15 mouse cellular contexts compared by ENCODE assay signal in genomic region chr15:99344961-99345360, GRCm38 (mm10). TPM values are rescaled to one million over a fixed set of nuclear protein-coding genes. Genes with fewer than 3 reads are reported as not detected.
DNase-seq lines count a peak whose midpoint lies in the region; ATAC-seq and TF ChIP-seq lines count a peak whose summit lies in the region.
"Had no signal": no experiment of that assay in that cellular context is flagged by ENCODE, and none has a peak within 500 bp of the region (broad histone marks: within the 10 kb centered on the region; RNA-seq: fewer than 3 reads in every experiment).

No protein-coding gene starts in this region.

- H3K4me1 ChIP-seq in lung, embryonic 14.5 days (ENCODE audit: insufficient read depth) = peaks cover 36% of the 10 kb centered on the region
- peaks cover 5% of the 10 kb centered on the region; the same call in 1 of the 2 replicates for H3K4me1 ChIP-seq in embryonic facial prominence, embryonic 11.5 days (ENCODE audit: control insufficient read depth, insufficient read depth, low read length)
- H3K4me1 ChIP-seq in limb, embryonic 15.5 days = peaks cover 55% of the 10 kb centered on the region

- no peak for TF ChIP-seq CTCF in lung, embryonic 14.5 days (IDR thresholded peaks at IDR 0.05; ENCODE audit: low read depth)

- 63% methylated on average over 4 of the region's 4 CpGs for WGBS in lung, embryonic 14.5 days
- WGBS in embryonic facial prominence, embryonic 11.5 days = 51% methylated on average over 4 of the region's 4 CpGs
- WGBS in limb, embryonic 15.5 days = 30% methylated on average over 4 of the region's 4 CpGs

- H3K9me3 ChIP-seq in lung, embryonic 14.5 days (ENCODE audit: low read depth, low read length) = no peaks in the 10 kb centered on the region
- H3K9me3 ChIP-seq in embryonic facial prominence, embryonic 11.5 days (replicated peaks; ENCODE audit: control insufficient read depth, low read length) = no peaks in the 10 kb centered on the region
- no peaks in the 10 kb centered on the region for H3K9me3 ChIP-seq in limb, embryonic 15.5 days
- H3K9me3 ChIP-seq: hindbrain, embryonic 12.5 days had no signal

- H3K27me3 ChIP-seq in lung, embryonic 14.5 days (ENCODE audit: insufficient read depth, low read length) = no peaks in the 10 kb centered on the region
- no peaks in the 10 kb centered on the region for H3K27me3 ChIP-seq in embryonic facial prominence, embryonic 11.5 days (ENCODE audit: control insufficient read depth, insufficient read depth, low read length)
- no peaks in the 10 kb centered on the region for H3K27me3 ChIP-seq in limb, embryonic 15.5 days
- H3K27me3 ChIP-seq: hindbrain, embryonic 12.5 days had no signal

- no peak overlapping the region for H3K9ac ChIP-seq in lung, embryonic 14.5 days
- H3K9ac ChIP-seq in embryonic facial prominence, embryonic 11.5 days (replicated peaks; ENCODE audit: low read length) = 0 out of 2 replicates have a peak overlapping the region, but pooled peaks have one; percentile 7
- no peak overlapping the region for H3K9ac ChIP-seq in limb, embryonic 15.5 days
- H3K9ac ChIP-seq: hindbrain, embryonic 12.5 days; liver, embryonic 14.5 days had no signal

- H3K36me3 ChIP-seq in lung, embryonic 14.5 days (ENCODE audit: insufficient read depth) = no peaks in the 10 kb centered on the region
- H3K36me3 ChIP-seq in embryonic facial prominence, embryonic 11.5 days (replicated peaks; ENCODE audit: control insufficient read depth, insufficient read depth, low read depth, low read length) = no peaks in the 10 kb centered on the region
- no peaks in the 10 kb centered on the region for H3K36me3 ChIP-seq in limb, embryonic 15.5 days
- H3K36me3 ChIP-seq: hindbrain, embryonic 12.5 days had no signal

- no peak overlapping the region for H3K4me3 ChIP-seq in lung, embryonic 14.5 days (ENCODE audit: low read depth, low read length)
- no peak overlapping the region for H3K4me3 ChIP-seq in embryonic facial prominence, embryonic 11.5 days (ENCODE audit: low read depth, low read length)
- H3K4me3 ChIP-seq in limb, embryonic 15.5 days = no peak overlapping the region
- H3K4me3 ChIP-seq: hindbrain, embryonic 12.5 days had no signal

- H3K4me2 ChIP-seq in lung, embryonic 14.5 days = no peak overlapping the region
- no peak overlapping the region for H3K4me2 ChIP-seq in embryonic facial prominence, embryonic 11.5 days (ENCODE audit: low read depth, low read length)
- H3K4me2 ChIP-seq in limb, embryonic 15.5 days = 0 out of 2 replicates have a peak overlapping the region, but pooled peaks have one; percentile 1
- H3K4me2 ChIP-seq: hindbrain, embryonic 12.5 days had no signal

- peak overlapping the region; percentile 86; the same call in 1 of the 2 replicates for H3K27ac ChIP-seq in lung, embryonic 14.5 days (ENCODE audit: low read depth)
- 0 out of 2 replicates have a peak overlapping the region, but pooled peaks have one; percentile 41 for H3K27ac ChIP-seq in embryonic facial prominence, embryonic 11.5 days (replicated peaks; ENCODE audit: low read depth, low read length)
- H3K27ac ChIP-seq in limb, embryonic 15.5 days = peak overlapping the region; percentile 91
- H3K27ac ChIP-seq: hindbrain, embryonic 12.5 days; liver, embryonic 14.5 days had no signal

- intact Hi-C loops in gastrocnemius, postnatal 14 days (cut with DNase I; ENCODE audit: low total_unique reads) = no loop called here

- no peak; the same call in 1 of the 2 replicates for ATAC-seq in lung, embryonic 14.5 days (ENCODE audit: insufficient read depth)
- no peak for ATAC-seq in embryonic facial prominence, embryonic 11.5 days (replicated peaks; ENCODE audit: insufficient number of reproducible peaks, low FRiP score, low TSS enrichment, low read depth)
- ATAC-seq in limb, embryonic 15.5 days (ENCODE audit: insufficient number of reproducible peaks, low FRiP score, low TSS enrichment, low read depth) = peak; percentile 50; the same call in 1 of the 2 replicates
- no peak for ATAC-seq in megakaryocyte-erythroid progenitor cell, adult 5-6 weeks (replicated peaks; ENCODE audit: low FRiP score, low TSS enrichment, poor library complexity, severe bottlenecking)

- DNase-seq in gastrocnemius, postnatal 14 days = peak; percentile 29
- no peak for DNase-seq in gastrocnemius, postnatal 25 days
- no peak for DNase-seq in lung, embryonic 14.5 days
- no peak for DNase-seq in lung, postnatal 25 days (ENCODE audit: low spot score)
- DNase-seq in embryonic facial prominence, embryonic 11.5 days (ENCODE audit: low spot score) = no peak
- no peak for DNase-seq in frontal cortex, postnatal 36 days (ENCODE audit: low spot score in 2 of 2)
- DNase-seq: adrenal gland, postnatal 10 days; cerebellum, adult 11 months; embryo, embryonic 11 days; kidney, postnatal 10 days had no signal

RNA-seq across cellular contexts. Expression of gene Fmnl3, which starts 25.3 kb away (rescaled TPM):
- total RNA-seq in gastrocnemius, postnatal 14 days (2021) = 10 to 100 TPM; 13.3 to 13.6 TPM
- total RNA-seq in gastrocnemius, postnatal 25 days (2021) = 1 to 10 TPM; 6.6 to 7.0 TPM
- polyA plus RNA-seq in lung, embryonic 14.5 days (2014; fragmentation: Nextera tagmentation; extraction: Ambion mirVana) = 31.7 and 33.5 TPM in 2 replicates
- polyA plus RNA-seq in embryonic facial prominence, embryonic 11.5 days (2014; fragmentation: Nextera tagmentation; extraction: Ambion mirVana) = 17.1 and 17.6 TPM in 2 replicates
- 25.0 and 26.9 TPM in 2 replicates for polyA plus RNA-seq in limb, embryonic 15.5 days (2015; fragmentation: Nextera tagmentation; extraction: Ambion mirVana)
- total RNA-seq in megakaryocyte-erythroid progenitor cell, adult 5-6 weeks (2014; fragmentation: Nextera tagmentation) = 0.70 and 4.9 TPM in 2 replicates
- 0.61 and 1.8 TPM in 2 replicates for total RNA-seq in megakaryocyte-erythroid progenitor cell, adult 5-6 weeks (2017)

RNA-seq across cellular contexts. Expression of gene Tmbim6, which starts 47.7 kb away (rescaled TPM):
- total RNA-seq in gastrocnemius, postnatal 14 days (2021) = 100 to 1,000 TPM; 167 to 170 TPM
- 100 to 1,000 TPM; 153 to 164 TPM for total RNA-seq in gastrocnemius, postnatal 25 days (2021)
- 327 and 339 TPM in 2 replicates for polyA plus RNA-seq in lung, embryonic 14.5 days (2014; fragmentation: Nextera tagmentation; extraction: Ambion mirVana)
- polyA plus RNA-seq in embryonic facial prominence, embryonic 11.5 days (2014; fragmentation: Nextera tagmentation; extraction: Ambion mirVana) = 225 and 228 TPM in 2 replicates
- polyA plus RNA-seq in limb, embryonic 15.5 days (2015; fragmentation: Nextera tagmentation; extraction: Ambion mirVana) = 327 and 351 TPM in 2 replicates
- total RNA-seq in megakaryocyte-erythroid progenitor cell, adult 5-6 weeks (2014; fragmentation: Nextera tagmentation) = 165 and 208 TPM in 2 replicates
- total RNA-seq in megakaryocyte-erythroid progenitor cell, adult 5-6 weeks (2017) = 86.9 and 93.6 TPM in 2 replicates

RNA-seq across cellular contexts. Expression of gene Fam186b, which starts 49.3 kb away (rescaled TPM):
- total RNA-seq in gastrocnemius, postnatal 14 days (2021) = not detected
- total RNA-seq in gastrocnemius, postnatal 25 days (2021) = not detected
- polyA plus RNA-seq in lung, embryonic 14.5 days (2014; fragmentation: Nextera tagmentation; extraction: Ambion mirVana) = 0.05 and 0.15 TPM in 2 replicates
- 0.08 and 0.10 TPM in 2 replicates for polyA plus RNA-seq in embryonic facial prominence, embryonic 11.5 days (2014; fragmentation: Nextera tagmentation; extraction: Ambion mirVana)
- 0.10 and 0.18 TPM in 2 replicates for polyA plus RNA-seq in limb, embryonic 15.5 days (2015; fragmentation: Nextera tagmentation; extraction: Ambion mirVana)
- total RNA-seq in megakaryocyte-erythroid progenitor cell, adult 5-6 weeks (2014; fragmentation: Nextera tagmentation) = not detected in 2 replicates
- total RNA-seq in megakaryocyte-erythroid progenitor cell, adult 5-6 weeks (2017) = not detected in 2 replicates
- polyA plus RNA-seq: small intestine, adult 2 months had no signal

RNA-seq across cellular contexts. Expression of gene Prpf40b, which starts 50.1 kb away (rescaled TPM):
- 10 to 100 TPM; 18.4 to 20.8 TPM for total RNA-seq in gastrocnemius, postnatal 14 days (2021)
- total RNA-seq in gastrocnemius, postnatal 25 days (2021) = 10 to 100 TPM; 20.0 to 20.7 TPM
- 48.3 and 59.1 TPM in 2 replicates for polyA plus RNA-seq in lung, embryonic 14.5 days (2014; fragmentation: Nextera tagmentation; extraction: Ambion mirVana)
- polyA plus RNA-seq in embryonic facial prominence, embryonic 11.5 days (2014; fragmentation: Nextera tagmentation; extraction: Ambion mirVana) = 42.0 and 44.1 TPM in 2 replicates
- 52.5 and 53.8 TPM in 2 replicates for polyA plus RNA-seq in limb, embryonic 15.5 days (2015; fragmentation: Nextera tagmentation; extraction: Ambion mirVana)
- 26.2 and 41.2 TPM in 2 replicates for total RNA-seq in megakaryocyte-erythroid progenitor cell, adult 5-6 weeks (2014; fragmentation: Nextera tagmentation)
- total RNA-seq in megakaryocyte-erythroid progenitor cell, adult 5-6 weeks (2017) = 1.4 and 3.5 TPM in 2 replicates

Comparison
In these comparisons a context has a peak if more than half of its experiments do, and no peak if none do; other contexts are left out.
1. H3K27ac ChIP-seq: peak in every context shown above with its lines; median percentile 91 in limb, embryonic 15.5 days; 86 in lung, embryonic 14.5 days; 41 in embryonic facial prominence, embryonic 11.5 days.